Mouse (Mus musculus): ENCODE measurements around the gene Krt34. TPM values are rescaled to one million over a fixed set of nuclear protein-coding genes. Genes with fewer than 3 reads are reported as not detected.

The Krt34 gene
- total RNA-seq, 2 experiments from 2014 or later = not detected

- DNase-seq (ENCODE audit: low spot score in 2 of 2) = peak; percentile 66 to 70
Measured at GRCm38 (mm10) chr11:100004846-100005245, 36.5 kb downstream of the Krt34 start.

DNA sequence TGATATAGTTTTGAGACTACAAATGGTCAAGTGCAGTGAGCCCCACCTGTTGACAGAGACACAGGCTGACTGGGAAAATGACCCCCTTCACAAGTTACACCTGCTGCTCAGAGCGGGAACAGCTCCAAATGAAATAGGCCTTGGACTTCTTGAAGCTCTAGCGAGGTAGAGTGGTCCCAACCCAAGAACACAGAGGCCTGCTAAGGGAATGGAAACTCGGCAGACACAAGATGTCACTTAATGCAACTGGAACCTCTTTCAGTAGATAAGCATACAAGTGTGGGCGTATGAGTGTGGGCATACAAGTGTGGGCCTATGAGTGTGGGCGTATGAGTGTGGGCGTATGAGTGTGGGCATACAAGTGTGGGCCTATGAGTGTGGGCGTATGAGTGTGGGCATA is 42.3 kb downstream of the Krt34 start:
- DNase-seq (ENCODE audit: low spot score in 2 of 2) = no peak

- no peak for DNase-seq (ENCODE audit: low spot score in 2 of 2)
Measured at GRCm38 (mm10) chr11:99994384-99994661, 47.0 kb downstream of the Krt34 start.

GRCm38 (mm10) chr11:99993620-99994383 is 47.6 kb downstream of the Krt34 start, which contains the start of gene Krtap17-1:
Gene Krtap17-1, minus strand, starts transcription at chr11:99993994.
- no peak for DNase-seq (ENCODE audit: low spot score in 2 of 2)

- DNase-seq (ENCODE audit: low spot score in 2 of 2) = no peak
Measured at GRCm38 (mm10) chr11:99990571-99990970, 50.8 kb downstream of the Krt34 start.

GRCm38 (mm10) chr11:99989881-99990405 is 51.4 kb downstream of the Krt34 start:
- DNase-seq (ENCODE audit: low spot score in 2 of 2) = no peak

- no peak for DNase-seq (ENCODE audit: low spot score in 2 of 2)
Measured at GRCm38 (mm10) chr11:99988530-99988929, 52.8 kb downstream of the Krt34 start.

Other genes starting within 250 kb of the Krt34 start
- gene Gm11596, start 248.1 kb downstream of the Krt34 start, total RNA-seq (2021) = not detected
- gene Gm11569, start 242.6 kb downstream of the Krt34 start, total RNA-seq (2021) = not detected
- gene Gm11554, start 237.1 kb downstream of the Krt34 start, total RNA-seq (2021) = not detected
- gene Krtap4-13, start 231.7 kb downstream of the Krt34 start, total RNA-seq (2021) = not detected
- not detected for gene Gm11564, start 225.9 kb downstream of the Krt34 start, total RNA-seq (2021)
- not detected for gene 2300003K06Rik, start 203.5 kb downstream of the Krt34 start, total RNA-seq (2021)
- not detected for gene Krtap4-16, start 189.9 kb downstream of the Krt34 start, total RNA-seq (2021)
- gene Gm11568, start 183.6 kb downstream of the Krt34 start, total RNA-seq (2021) = not detected
- not detected for gene Gm11559, start 177.1 kb downstream of the Krt34 start, total RNA-seq (2021)
- not detected for gene Krtap9-1, start 168.2 kb downstream of the Krt34 start, total RNA-seq (2021)
- gene Gm11567, start 162.4 kb downstream of the Krt34 start, total RNA-seq (2021) = not detected
- gene Krtap31-1, start 133.6 kb downstream of the Krt34 start, total RNA-seq (2021) = not detected
- gene Gm11565, start 126.8 kb downstream of the Krt34 start, total RNA-seq (2021) = not detected
- gene Krtap31-2, start 105.3 kb downstream of the Krt34 start, total RNA-seq (2021) = not detected
- not detected for gene Krtap9-5, start 93.1 kb downstream of the Krt34 start, total RNA-seq (2021)
- gene Krtap29-1, start 62.5 kb downstream of the Krt34 start, total RNA-seq (2021) = not detected
- gene Krtap16-1, start 55.0 kb downstream of the Krt34 start, total RNA-seq (2021) = not detected
- not detected for gene Krtap17-1, start 47.6 kb downstream of the Krt34 start, total RNA-seq (2021)
- gene Krt33a, start 25.3 kb downstream of the Krt34 start, total RNA-seq (2021) = not detected
- not detected for gene Krt33b, start 11.7 kb downstream of the Krt34 start, total RNA-seq (2021)
- not detected for gene Krt31, start 9.0 kb upstream of the Krt34 start, total RNA-seq (2021)
- not detected for gene Krt32, start 46.7 kb upstream of the Krt34 start, total RNA-seq (2021)
- not detected for gene Krt35, start 54.7 kb upstream of the Krt34 start, total RNA-seq (2021)
- gene Krt36, start 64.1 kb upstream of the Krt34 start, total RNA-seq (2021) = not detected
- not detected for gene Krt13, start 80.0 kb upstream of the Krt34 start, total RNA-seq (2021)
- gene Krt15, start 94.4 kb upstream of the Krt34 start, total RNA-seq (2021) = not detected
- not detected for gene Krt19, start 107.1 kb upstream of the Krt34 start, total RNA-seq (2021)
- 1 to 10 TPM; 3.8 to 4.9 TPM for gene Krt9, start 151.7 kb upstream of the Krt34 start, total RNA-seq (2021)
- not detected for gene Krt14, start 166.0 kb upstream of the Krt34 start, total RNA-seq (2021)
- gene Krt16, start 207.3 kb upstream of the Krt34 start, total RNA-seq (2021) = not detected
- gene Krt17, start 219.5 kb upstream of the Krt34 start, total RNA-seq (2021) = under 1 TPM in 1 of 2 experiments, not detected in 1; 0.28 TPM
- gene Krt42, start 228.3 kb upstream of the Krt34 start, total RNA-seq (2021) = under 1 TPM in 1 of 2 experiments, not detected in 1; 0.35 TPM